Mouse (Mus musculus) olfactory bulb, adult 2 months (tissue): ENCODE results near the gene Tfam.

Experiments
- CTCF ChIP-seq: fragments of 200-500 bp; IDR thresholded peaks from 2 replicates; pipeline ENCODE4 v1.5.1; 2012; ENCODE audit warnings: low read depth, mild to moderate bottlenecking, low read length, moderate library complexity; ENCODE audit not compliant: insufficient read depth
- POLR2A ChIP-seq: fragments of 200-500 bp; IDR thresholded peaks from 2 replicates; pipeline ENCODE4 v1.6.1; 2012; ENCODE audit warnings: mild to moderate bottlenecking, low read depth, low read length, moderate library complexity; ENCODE audit not compliant: insufficient read depth

- TF ChIP-seq CTCF (no peak), POLR2A (no peak)
These were observed 61.7 kb downstream of the Tfam start for GRCm38 (mm10) chr10:71176341-71176740.
